Mouse (Mus musculus): ENCODE data around the gene Tlr5. TPM values are rescaled to one million over a fixed set of nuclear protein-coding genes. Genes with fewer than 3 reads are reported as not detected.

The Tlr5 gene
- polyA plus RNA-seq, 1 experiment from 2014 or later: 0.09 TPM

Other genes starting within 250 kb of the Tlr5 start
- gene Ccdc185, start 205.6 kb upstream of the Tlr5 start, polyA plus RNA-seq (2015; fragmentation: Nextera tagmentation; extraction: Ambion mirVana): not detected in 2 replicates
- gene Susd4, start 190.9 kb upstream of the Tlr5 start, polyA plus RNA-seq (2015; fragmentation: Nextera tagmentation; extraction: Ambion mirVana): 34.2 and 46.7 TPM in 2 replicates